Mouse (Mus musculus): ENCODE measurements around the gene Colec11. TPM values are rescaled to one million over a fixed set of nuclear protein-coding genes. Genes with fewer than 3 reads are reported as not detected.

Colec11 gene
- not detected for total RNA-seq (2018; cell fraction: chromatin; rRNA removed)
- under 1 TPM in 5 of 26 experiments, not detected in 21; 0.10 to 0.16 (median 0.14) TPM for total RNA-seq (2018; cell fraction: cytosol; rRNA removed)
- not detected for total RNA-seq (2018; cell fraction: nucleus; rRNA removed)
- polyA plus RNA-seq (2018), result not detected in 3 replicates

DNA sequence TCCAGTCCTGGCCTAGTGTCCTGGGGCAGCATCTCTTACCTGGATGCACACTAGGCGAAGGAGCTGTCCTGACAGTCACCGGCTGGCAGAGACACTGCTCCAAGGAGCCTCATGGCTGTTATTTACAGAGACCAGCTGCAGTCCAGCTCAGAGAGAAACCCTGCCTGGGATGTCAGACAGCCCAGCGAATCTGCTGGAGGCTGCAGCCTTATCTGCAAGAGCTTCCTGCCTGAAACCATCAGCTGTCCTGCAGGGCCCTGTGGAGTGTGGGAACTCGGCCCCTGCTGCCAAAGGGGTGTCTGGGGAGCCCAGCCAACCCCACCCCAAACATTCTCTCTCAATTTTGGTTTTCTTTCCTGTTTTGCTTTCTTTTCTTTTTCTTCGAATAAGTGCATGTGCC, at the start of gene Colec11:
Colec11 (minus strand) TSS at position 183 of the 400 bp plus-strand sequence.
- WGBS (ENCODE audit: missing documents), result 66% methylated on average over 5 of the region's 5 CpGs
- Histone ChIP-seq H3K36me3 (ENCODE audit: inconsistent target) (no peaks in the 10 kb centered on the region), H3K4me3 (ENCODE audit: inconsistent target) (no peak within 1 kb of the TSS), H3K79me2 (ENCODE audit: inconsistent target) (no peaks in the 10 kb centered on the region), H3K27ac (no peak within 1 kb of the TSS)

DNA sequence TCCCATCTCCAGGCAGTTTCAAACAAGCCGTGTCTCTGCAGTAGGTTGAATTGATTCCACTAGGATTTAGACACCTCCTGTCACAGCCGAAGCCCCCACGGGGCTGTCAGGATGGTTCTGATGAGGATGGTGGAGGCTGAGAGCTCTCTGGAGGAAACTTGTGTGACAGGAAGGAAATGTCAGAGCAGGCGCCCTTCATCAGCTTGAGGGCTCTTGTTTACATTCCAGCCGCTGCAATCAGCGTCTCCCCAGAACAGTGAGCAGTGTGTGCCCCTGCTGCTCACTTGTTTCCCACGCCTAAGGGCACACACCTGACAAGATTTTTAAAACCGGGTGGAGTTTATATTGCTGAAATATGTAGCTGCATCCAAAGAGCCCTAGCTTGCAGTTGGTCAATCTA, 44.1 kb upstream of the Colec11 start:
- H3K27ac ChIP-seq, result no peak overlapping the region
- no peaks in the 10 kb centered on the region for H3K79me2 ChIP-seq (ENCODE audit: inconsistent target)
- no peak overlapping the region for H3K4me3 ChIP-seq (ENCODE audit: inconsistent target)
- 44% methylated on average over 7 of the region's 8 CpGs for WGBS (ENCODE audit: missing documents)
- H3K36me3 ChIP-seq (ENCODE audit: inconsistent target), result no peaks in the 10 kb centered on the region

DNA sequence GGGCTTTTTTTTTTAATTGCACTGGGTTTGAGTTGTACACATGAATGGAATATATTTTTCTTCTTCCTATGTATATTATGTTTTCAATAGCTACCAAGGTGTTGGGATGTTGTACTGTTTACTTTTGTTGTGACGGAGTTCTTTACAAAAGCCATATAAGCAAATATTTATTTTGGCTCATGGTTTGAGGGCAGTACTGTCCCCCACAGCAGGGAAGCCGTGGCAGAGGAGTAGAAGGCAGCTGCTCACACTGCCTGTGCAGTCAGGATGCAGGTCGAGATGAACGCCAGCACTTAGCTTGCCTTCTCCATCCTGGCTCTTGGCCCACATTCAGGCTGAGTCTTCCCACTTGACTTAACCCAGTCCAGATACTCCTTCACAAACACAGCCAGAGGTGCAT, 43.6 kb upstream of the Colec11 start:
- H3K27ac ChIP-seq, result no peak overlapping the region
- H3K4me3 ChIP-seq (ENCODE audit: inconsistent target), result no peak overlapping the region
- WGBS (ENCODE audit: missing documents), result 88% methylated on average over 4 of the region's 4 CpGs
- H3K79me2 ChIP-seq (ENCODE audit: inconsistent target), result no peaks in the 10 kb centered on the region
- H3K36me3 ChIP-seq (ENCODE audit: inconsistent target), result no peaks in the 10 kb centered on the region

GRCm38 (mm10) chr12:28662628-28663027, 39.5 kb upstream of the Colec11 start:
- H3K79me2 ChIP-seq (ENCODE audit: inconsistent target), result no peaks in the 10 kb centered on the region
- H3K36me3 ChIP-seq (ENCODE audit: inconsistent target), result peaks cover 26% of the 10 kb centered on the region
- no peak overlapping the region for H3K4me3 ChIP-seq (ENCODE audit: inconsistent target)
- H3K27ac ChIP-seq, result no peak overlapping the region
- WGBS (ENCODE audit: missing documents), result 75% methylated on average over 2 of the region's 4 CpGs

GRCm38 (mm10) chr12:28649141-28650110, 26.2 kb upstream of the Colec11 start, which contains the start of gene Rnaseh1:
Gene Rnaseh1 (plus strand): TSS chr12:28649602.
- 3% methylated on average over 52 of the region's 52 CpGs for WGBS (ENCODE audit: missing documents)
- Histone ChIP-seq H3K27ac (peak within 1 kb of the TSS; percentile 56), H3K79me2 (ENCODE audit: inconsistent target) (peaks cover 36% of the 10 kb centered on the region), H3K36me3 (ENCODE audit: inconsistent target) (no peaks in the 10 kb centered on the region; the same call in 1 of the 2 replicates), H3K4me3 (ENCODE audit: inconsistent target) (peak within 1 kb of the TSS; percentile 94)

DNA sequence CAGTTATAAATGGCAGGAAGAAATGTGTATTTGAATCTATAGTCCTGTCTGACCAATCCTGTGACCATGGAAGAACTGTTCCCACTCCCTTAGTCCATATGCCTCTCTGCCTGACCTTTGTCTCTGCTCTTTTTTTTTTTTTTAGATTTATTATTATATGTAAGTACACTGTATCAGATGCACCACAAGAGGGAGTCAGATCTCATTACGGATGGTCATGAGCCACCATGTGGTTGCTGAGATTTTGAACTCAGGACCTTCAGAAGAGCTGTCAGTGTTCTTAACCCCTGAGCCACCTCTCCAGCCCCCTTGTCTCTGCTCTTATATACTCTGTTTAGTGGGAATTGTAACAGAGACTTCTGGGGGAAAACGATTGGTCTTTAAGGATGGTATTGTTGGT, 15.6 kb upstream of the Colec11 start:
- peaks cover 2% of the 10 kb centered on the region; the same call in 1 of the 2 replicates for H3K36me3 ChIP-seq (ENCODE audit: inconsistent target)
- H3K79me2 ChIP-seq (ENCODE audit: inconsistent target), result peaks cover 19% of the 10 kb centered on the region
- WGBS (ENCODE audit: missing documents), result 61% methylated on average over 2 of the region's 2 CpGs
- no peak overlapping the region for H3K4me3 ChIP-seq (ENCODE audit: inconsistent target)
- no peak overlapping the region for H3K27ac ChIP-seq

DNA sequence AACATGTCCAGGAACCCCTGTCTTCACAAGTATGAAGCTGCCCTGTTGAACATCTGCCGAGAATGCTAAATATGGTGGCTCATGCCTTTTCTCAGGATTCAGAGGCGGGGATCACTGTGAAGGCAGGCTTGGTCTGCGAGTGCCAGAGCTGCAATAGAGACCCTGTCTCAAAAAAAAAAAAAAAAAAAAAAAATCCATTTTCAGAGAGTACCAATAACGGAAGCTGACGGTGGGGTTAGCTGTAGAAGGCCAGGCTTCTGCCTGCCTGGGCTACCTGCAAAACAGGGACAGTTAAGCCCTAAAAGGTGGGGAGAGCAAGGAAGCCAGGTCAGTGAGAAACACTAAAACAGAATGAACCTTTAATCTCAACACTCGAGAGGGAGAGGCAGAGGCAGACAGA, 13.4 kb upstream of the Colec11 start:
- Histone ChIP-seq H3K79me2 (ENCODE audit: inconsistent target) (peaks cover 35% of the 10 kb centered on the region), H3K36me3 (ENCODE audit: inconsistent target) (peaks cover 24% of the 10 kb centered on the region), H3K4me3 (ENCODE audit: inconsistent target) (peak overlapping the region; percentile 77), H3K27ac (peak overlapping the region; percentile 67)
- 87% methylated on average over 5 of the region's 6 CpGs for WGBS (ENCODE audit: missing documents)

GRCm38 (mm10) chr12:28635535-28636476, 12.6 kb upstream of the Colec11 start, which contains the start of gene Rps7:
Gene Rps7 (minus strand): TSS chr12:28635953.
- Histone ChIP-seq H3K27ac (peak within 1 kb of the TSS; percentile 67), H3K36me3 (ENCODE audit: inconsistent target) (peaks cover 31% of the 10 kb centered on the region), H3K4me3 (ENCODE audit: inconsistent target) (peak within 1 kb of the TSS; percentile 77), H3K79me2 (ENCODE audit: inconsistent target) (peaks cover 35% of the 10 kb centered on the region)
- 6% methylated on average over 67 of the region's 69 CpGs for whole genome bisulfite sequencing (ENCODE audit: missing documents)

DNA sequence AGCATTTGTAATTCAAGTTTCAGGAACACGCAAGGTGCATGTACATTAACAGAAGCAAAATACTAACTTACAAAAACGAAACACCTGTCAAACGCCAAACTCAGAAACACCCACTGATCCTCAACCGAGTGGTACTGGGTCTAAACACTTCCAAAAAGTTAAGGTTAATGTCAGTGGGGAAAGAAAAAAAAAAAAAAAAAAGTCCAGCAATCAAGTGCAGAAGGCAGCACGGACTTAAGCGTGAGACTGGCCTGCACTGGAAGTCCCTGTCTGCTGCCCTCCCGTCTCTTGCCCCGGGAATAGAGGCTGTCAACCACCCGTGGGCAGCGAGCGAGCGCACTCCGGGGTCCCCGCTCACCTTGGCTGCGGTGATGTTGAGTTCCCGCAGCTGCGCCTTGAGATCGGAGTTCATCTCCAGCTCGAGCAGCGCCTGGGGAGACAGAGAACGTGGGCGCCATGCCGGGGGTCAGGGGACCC, 11.9 kb upstream of the Colec11 start:
- Histone ChIP-seq H3K36me3 (ENCODE audit: inconsistent target) (peaks cover 38% of the 10 kb centered on the region), H3K27ac (peak overlapping the region; percentile 67), H3K4me3 (ENCODE audit: inconsistent target) (peak overlapping the region; percentile 77), H3K79me2 (ENCODE audit: inconsistent target) (peaks cover 35% of the 10 kb centered on the region)
- WGBS (ENCODE audit: missing documents), result 2% methylated on average over 23 of the region's 23 CpGs

- WGBS (ENCODE audit: missing documents), result 100% methylated on average over 2 of the region's 2 CpGs
- no peak overlapping the region for H3K4me3 ChIP-seq (ENCODE audit: inconsistent target)
- no peak overlapping the region for H3K27ac ChIP-seq
- H3K36me3 ChIP-seq (ENCODE audit: inconsistent target), result peaks cover 37% of the 10 kb centered on the region
- peaks cover 13% of the 10 kb centered on the region for H3K79me2 ChIP-seq (ENCODE audit: inconsistent target)
These were observed 5.3 kb upstream of the Colec11 start for GRCm38 (mm10) chr12:28628436-28628835.

GRCm38 (mm10) chr12:28627092-28627491, 3.9 kb upstream of the Colec11 start:
- peaks cover 24% of the 10 kb centered on the region for H3K36me3 ChIP-seq (ENCODE audit: inconsistent target)
- H3K27ac ChIP-seq, result no peak overlapping the region
- H3K4me3 ChIP-seq (ENCODE audit: inconsistent target), result no peak overlapping the region
- peaks cover under 1% of the 10 kb centered on the region; the same call in 1 of the 2 replicates for H3K79me2 ChIP-seq (ENCODE audit: inconsistent target)
- 51% methylated on average over 4 of the region's 4 CpGs for WGBS (ENCODE audit: missing documents)

DNA sequence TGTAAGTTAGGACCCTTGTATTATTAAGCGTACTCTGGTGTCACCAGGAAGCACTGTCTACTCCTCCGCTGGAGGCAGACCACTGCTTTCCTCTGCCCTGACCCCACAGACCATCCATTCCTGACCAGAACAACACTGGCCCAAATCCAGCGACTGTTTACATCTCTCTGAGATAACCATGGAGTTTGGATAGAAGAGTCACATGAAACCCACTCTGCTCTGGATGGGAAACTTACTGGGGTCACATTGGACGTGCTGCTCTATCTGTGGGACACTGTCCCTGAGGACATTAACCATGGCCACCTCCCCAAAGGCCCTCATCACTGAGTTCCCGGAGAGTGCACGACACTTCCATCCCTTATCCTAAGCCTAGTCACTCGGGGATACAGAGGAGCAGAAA, 2.2 kb upstream of the Colec11 start:
- Histone ChIP-seq H3K79me2 (ENCODE audit: inconsistent target) (no peaks in the 10 kb centered on the region), H3K4me3 (ENCODE audit: inconsistent target) (no peak overlapping the region), H3K36me3 (ENCODE audit: inconsistent target) (peaks cover 8% of the 10 kb centered on the region), H3K27ac (no peak overlapping the region)
- WGBS (ENCODE audit: missing documents), result 89% methylated on average over 7 of the region's 7 CpGs

GRCm38 (mm10) chr12:28624251-28624650, 1.1 kb upstream of the Colec11 start:
- 78% methylated on average over 2 of the region's 2 CpGs for WGBS (ENCODE audit: missing documents)
- H3K4me3 ChIP-seq (ENCODE audit: inconsistent target), result no peak overlapping the region
- H3K79me2 ChIP-seq (ENCODE audit: inconsistent target), result no peaks in the 10 kb centered on the region
- no peaks in the 10 kb centered on the region; the same call in 1 of the 2 replicates for H3K36me3 ChIP-seq (ENCODE audit: inconsistent target)
- no peak overlapping the region for H3K27ac ChIP-seq

DNA sequence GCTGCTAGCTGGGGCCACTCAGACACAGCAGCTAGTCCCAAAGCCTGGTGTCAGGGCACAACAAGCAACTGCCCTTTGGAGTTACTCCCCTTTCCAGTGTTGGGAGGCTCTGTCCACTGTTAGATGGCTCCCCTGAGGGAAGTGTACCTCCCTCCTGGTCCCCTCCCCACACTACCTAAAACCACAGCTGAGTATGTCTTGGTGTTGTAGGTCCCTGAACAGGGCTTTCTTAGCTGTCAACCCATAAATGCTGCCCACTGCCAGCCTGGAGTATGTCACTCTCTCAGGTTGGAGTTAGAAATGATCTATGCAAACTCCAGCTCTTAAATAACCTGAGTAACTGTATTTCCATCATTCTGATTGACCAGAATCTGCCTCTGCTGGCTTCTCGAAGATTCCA, 536 bp downstream of the Colec11 start:
- Histone ChIP-seq H3K27ac (no peak overlapping the region), H3K4me3 (ENCODE audit: inconsistent target) (no peak overlapping the region), H3K36me3 (ENCODE audit: inconsistent target) (no peaks in the 10 kb centered on the region), H3K79me2 (ENCODE audit: inconsistent target) (no peaks in the 10 kb centered on the region)
- 71% methylated on average over 1 of the region's 1 CpGs for WGBS (ENCODE audit: missing documents)

Data from macrophage (primary cell).